Mouse (Mus musculus) kidney, adult 2 months (tissue): Measurements from ENCODE around the gene 1600014C23Rik.

Experiments
- CTCF ChIP-seq: fragments of 200-500 bp; conservative IDR thresholded peaks from 2 replicates; pipeline ENCODE4 v1.5.1; 2011; ENCODE audit warnings: low read depth, mild to moderate bottlenecking, control low read depth, low read length, moderate library complexity, mixed read lengths; ENCODE audit not compliant: insufficient read depth, insufficient read length
- POLR2A ChIP-seq: fragments of 200-500 bp; IDR thresholded peaks from one replicate; pipeline ENCODE4 v1.6.1; 2011; ENCODE audit warnings: low read depth, low read length, control low read depth

GRCm38 (mm10) chr17:45726249-45726648 lies 7.4 kb downstream of the 1600014C23Rik start:
- TF ChIP-seq CTCF (no peak), POLR2A (no peak)
